Mouse (Mus musculus): ENCODE measurements around the gene Aup1. TPM values are rescaled to one million over a fixed set of nuclear protein-coding genes. Genes with fewer than 3 reads are reported as not detected.
A peak's percentile ranks its signal among the peaks of the same experiment; 100 is the strongest.

Gene Aup1
- polyA plus RNA-seq, 1 experiment = 867 TPM

DNA sequence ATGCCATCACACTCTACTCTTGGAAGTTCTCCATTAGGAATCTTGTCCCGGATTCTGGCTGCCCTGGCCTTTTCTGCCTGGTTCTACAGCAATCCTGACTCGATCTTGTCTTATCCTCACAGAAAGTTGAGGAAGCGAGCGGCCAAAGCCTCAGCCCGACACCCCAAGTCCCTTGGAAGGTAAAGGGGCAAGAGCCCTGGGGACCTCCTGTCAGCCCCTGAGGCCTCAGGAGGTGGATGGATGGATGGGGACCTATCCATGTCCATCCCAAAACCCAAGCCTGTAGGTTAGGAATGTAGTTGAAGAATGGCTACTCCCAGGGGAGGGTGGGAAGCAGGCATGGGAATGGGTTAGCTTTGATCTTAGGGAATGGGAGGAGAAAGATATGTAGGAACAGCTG lies 10.3 kb upstream of the Aup1 start:
- no peaks in the 10 kb centered on the region for H3K36me3 ChIP-seq (ENCODE audit: control insufficient read depth, insufficient read depth, low read length)
- no peak overlapping the region for H3K27ac ChIP-seq (ENCODE audit: control insufficient read depth, insufficient read depth, low read length)
- no peak for DNase-seq
- no peaks in the 10 kb centered on the region for H3K4me1 ChIP-seq (replicated peaks; ENCODE audit: control insufficient read depth, insufficient read depth, low read length)
- TF ChIP-seq POLR2A (IDR thresholded peaks at IDR 0.05; ENCODE audit: control insufficient read depth, extremely low read depth, insufficient read depth, low read length, poor library complexity) (no peak), CTCF (IDR thresholded peaks at IDR 0.05; ENCODE audit: borderline replicate concordance, control insufficient read depth, extremely low read depth, insufficient read depth, low read length, poor library complexity) (no peak)
- no peaks in the 10 kb centered on the region for H3K27me3 ChIP-seq (ENCODE audit: control insufficient read depth, insufficient read depth, low read length)
- no peak overlapping the region for H3K4me3 ChIP-seq (ENCODE audit: control insufficient read depth, insufficient read depth, low read length)
- WGBS = 91% methylated on average over 5 of the region's 5 CpGs

GRCm38 (mm10) chr6:83044742-83045141 lies 9.6 kb upstream of the Aup1 start:
- H3K4me1 ChIP-seq (replicated peaks; ENCODE audit: control insufficient read depth, insufficient read depth, low read length) = no peaks in the 10 kb centered on the region
- H3K27me3 ChIP-seq (ENCODE audit: control insufficient read depth, insufficient read depth, low read length) = no peaks in the 10 kb centered on the region
- H3K4me3 ChIP-seq (ENCODE audit: control insufficient read depth, insufficient read depth, low read length) = no peak overlapping the region
- H3K36me3 ChIP-seq (ENCODE audit: control insufficient read depth, insufficient read depth, low read length) = no peaks in the 10 kb centered on the region
- DNase-seq = no peak
- no peak overlapping the region for H3K27ac ChIP-seq (ENCODE audit: control insufficient read depth, insufficient read depth, low read length)
- TF ChIP-seq CTCF (IDR thresholded peaks at IDR 0.05; ENCODE audit: borderline replicate concordance, control insufficient read depth, extremely low read depth, insufficient read depth, low read length, poor library complexity) (no peak), POLR2A (IDR thresholded peaks at IDR 0.05; ENCODE audit: control insufficient read depth, extremely low read depth, insufficient read depth, low read length, poor library complexity) (no peak)
- 62% methylated on average over 9 of the region's 9 CpGs for WGBS

- H3K27ac ChIP-seq (ENCODE audit: control insufficient read depth, insufficient read depth, low read length) = no peak overlapping the region
- no peak for DNase-seq
- WGBS = 84% methylated on average over 10 of the region's 10 CpGs
- H3K36me3 ChIP-seq (ENCODE audit: control insufficient read depth, insufficient read depth, low read length) = no peaks in the 10 kb centered on the region
- TF ChIP-seq CTCF (IDR thresholded peaks at IDR 0.05; ENCODE audit: borderline replicate concordance, control insufficient read depth, extremely low read depth, insufficient read depth, low read length, poor library complexity) = no peak
- TF ChIP-seq POLR2A (IDR thresholded peaks at IDR 0.05; ENCODE audit: control insufficient read depth, extremely low read depth, insufficient read depth, low read length, poor library complexity) = no peak
- H3K4me3 ChIP-seq (ENCODE audit: control insufficient read depth, insufficient read depth, low read length) = no peak overlapping the region
- H3K27me3 ChIP-seq (ENCODE audit: control insufficient read depth, insufficient read depth, low read length) = no peaks in the 10 kb centered on the region
- peaks cover 8% of the 10 kb centered on the region for H3K4me1 ChIP-seq (replicated peaks; ENCODE audit: control insufficient read depth, insufficient read depth, low read length)
Observed at GRCm38 (mm10) chr6:83049367-83049766, 5.0 kb upstream of the Aup1 start.

DNA sequence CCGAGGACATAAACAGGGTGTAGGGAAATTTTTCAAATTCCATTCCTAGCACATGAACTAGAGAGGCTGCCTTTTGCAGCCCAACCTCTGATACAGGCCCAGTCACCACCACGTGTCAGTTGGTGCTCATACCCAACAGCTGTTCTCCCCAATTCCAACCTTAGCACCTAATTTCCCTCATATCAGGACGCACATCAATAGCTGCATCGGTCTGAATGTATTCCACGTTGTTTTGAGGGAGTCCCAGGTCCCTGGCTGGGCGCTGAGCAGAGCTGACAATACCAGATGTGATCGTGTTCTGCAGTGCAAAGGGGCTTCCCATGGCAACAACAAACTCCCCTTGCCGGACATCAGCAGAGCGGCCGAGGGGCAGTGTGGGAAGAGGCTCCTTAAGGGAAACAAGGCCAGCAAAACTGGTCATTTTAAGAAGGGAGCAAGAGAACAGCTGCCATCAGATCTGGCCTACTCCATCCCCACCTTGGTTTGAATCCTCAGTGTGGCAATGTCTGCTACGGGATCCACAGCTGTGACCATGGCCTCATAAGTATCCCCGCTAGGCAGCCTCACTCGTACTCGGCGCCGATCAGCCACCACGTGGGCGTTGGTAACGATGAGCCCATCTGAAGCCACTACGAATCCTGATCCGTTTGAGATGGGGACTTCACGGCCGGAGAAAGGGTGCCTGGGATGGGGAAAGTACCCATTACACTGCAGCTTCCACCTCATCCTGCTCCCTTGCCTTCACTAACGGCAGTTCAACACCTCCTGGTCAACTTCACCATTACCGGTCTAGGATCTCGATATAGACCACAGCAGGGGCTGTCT lies 973 bp upstream of the Aup1 start:
- WGBS = 8% methylated on average over 26 of the region's 26 CpGs
- peak overlapping the region; percentile 80 for H3K4me3 ChIP-seq (ENCODE audit: control insufficient read depth, insufficient read depth, low read length)
- no peak overlapping the region for H3K27ac ChIP-seq (ENCODE audit: control insufficient read depth, insufficient read depth, low read length)
- peaks cover 19% of the 10 kb centered on the region for H3K4me1 ChIP-seq (replicated peaks; ENCODE audit: control insufficient read depth, insufficient read depth, low read length)
- H3K36me3 ChIP-seq (ENCODE audit: control insufficient read depth, insufficient read depth, low read length) = peaks cover 8% of the 10 kb centered on the region
- no peaks in the 10 kb centered on the region for H3K27me3 ChIP-seq (ENCODE audit: control insufficient read depth, insufficient read depth, low read length)
- TF ChIP-seq POLR2A (IDR thresholded peaks at IDR 0.05; ENCODE audit: control insufficient read depth, extremely low read depth, insufficient read depth, low read length, poor library complexity) (no peak), CTCF (IDR thresholded peaks at IDR 0.05; ENCODE audit: borderline replicate concordance, control insufficient read depth, extremely low read depth, insufficient read depth, low read length, poor library complexity) (no peak)
- no peak for DNase-seq

DNA sequence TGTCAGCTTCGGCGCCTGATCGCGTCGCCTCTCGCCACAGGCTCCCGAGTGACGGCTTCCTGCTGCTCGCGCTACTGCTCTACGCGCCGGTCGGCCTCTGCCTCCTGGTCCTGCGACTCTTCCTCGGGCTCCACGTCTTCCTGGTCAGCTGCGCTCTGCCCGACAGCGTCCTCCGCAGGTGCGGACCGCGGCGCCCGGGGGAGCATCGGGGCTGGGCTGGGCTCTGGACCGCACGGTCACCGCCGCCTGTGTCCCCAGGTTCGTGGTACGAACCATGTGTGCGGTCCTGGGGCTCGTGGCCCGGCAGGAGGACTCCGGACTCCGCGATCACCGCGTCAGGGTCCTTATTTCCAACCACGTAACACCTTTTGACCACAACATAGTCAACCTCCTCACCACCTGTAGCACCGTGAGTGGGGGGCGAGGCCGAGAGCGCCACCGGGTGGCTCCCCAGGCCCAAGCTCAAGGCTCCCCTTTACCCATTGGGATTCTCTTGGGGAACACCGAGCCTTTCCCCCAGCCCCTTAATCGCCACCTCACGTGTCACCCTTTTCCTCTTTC lies 630 bp downstream of the Aup1 start, which contains the start of gene Htra2:
Gene Htra2, minus strand, starts transcription at position 403 of the 561 bp plus-strand sequence.
- TF ChIP-seq POLR2A (IDR thresholded peaks at IDR 0.05; ENCODE audit: control insufficient read depth, extremely low read depth, insufficient read depth, low read length, poor library complexity) (no peak), CTCF (IDR thresholded peaks at IDR 0.05; ENCODE audit: borderline replicate concordance, control insufficient read depth, extremely low read depth, insufficient read depth, low read length, poor library complexity) (0 out of 2 replicates have a peak, but pooled peaks have one; percentile 29)
- WGBS = under 1% methylated on average over 50 of the region's 50 CpGs
- Histone ChIP-seq H3K4me3 (ENCODE audit: control insufficient read depth, insufficient read depth, low read length) (peak within 1 kb of the TSS; percentile 80), H3K36me3 (ENCODE audit: control insufficient read depth, insufficient read depth, low read length) (peaks cover 8% of the 10 kb centered on the region), H3K27ac (ENCODE audit: control insufficient read depth, insufficient read depth, low read length) (no peak within 1 kb of the TSS), H3K4me1 (replicated peaks; ENCODE audit: control insufficient read depth, insufficient read depth, low read length) (peaks cover 19% of the 10 kb centered on the region), H3K27me3 (ENCODE audit: control insufficient read depth, insufficient read depth, low read length) (no peaks in the 10 kb centered on the region)
- peak; percentile 66 for DNase-seq

- DNase-seq = no peak
- Histone ChIP-seq H3K36me3 (ENCODE audit: control insufficient read depth, insufficient read depth, low read length) (peaks cover 8% of the 10 kb centered on the region), H3K4me3 (ENCODE audit: control insufficient read depth, insufficient read depth, low read length) (no peak within 1 kb of the TSS), H3K27ac (ENCODE audit: control insufficient read depth, insufficient read depth, low read length) (no peak within 1 kb of the TSS), H3K27me3 (ENCODE audit: control insufficient read depth, insufficient read depth, low read length) (no peaks in the 10 kb centered on the region), H3K4me1 (replicated peaks; ENCODE audit: control insufficient read depth, insufficient read depth, low read length) (peaks cover 19% of the 10 kb centered on the region)
- 97% methylated on average over 3 of the region's 3 CpGs for WGBS
- no peak for TF ChIP-seq CTCF (IDR thresholded peaks at IDR 0.05; ENCODE audit: borderline replicate concordance, control insufficient read depth, extremely low read depth, insufficient read depth, low read length, poor library complexity)
- TF ChIP-seq POLR2A (IDR thresholded peaks at IDR 0.05; ENCODE audit: control insufficient read depth, extremely low read depth, insufficient read depth, low read length, poor library complexity) = no peak
Observed at GRCm38 (mm10) chr6:83057790-83058189, 3.5 kb downstream of the Aup1 start, which contains the start of gene Dqx1. Dqx1 (plus strand) TSS chr6:83057844.
